ENCODE assay signal across 16 mouse cellular contexts in the genomic region with DNA sequence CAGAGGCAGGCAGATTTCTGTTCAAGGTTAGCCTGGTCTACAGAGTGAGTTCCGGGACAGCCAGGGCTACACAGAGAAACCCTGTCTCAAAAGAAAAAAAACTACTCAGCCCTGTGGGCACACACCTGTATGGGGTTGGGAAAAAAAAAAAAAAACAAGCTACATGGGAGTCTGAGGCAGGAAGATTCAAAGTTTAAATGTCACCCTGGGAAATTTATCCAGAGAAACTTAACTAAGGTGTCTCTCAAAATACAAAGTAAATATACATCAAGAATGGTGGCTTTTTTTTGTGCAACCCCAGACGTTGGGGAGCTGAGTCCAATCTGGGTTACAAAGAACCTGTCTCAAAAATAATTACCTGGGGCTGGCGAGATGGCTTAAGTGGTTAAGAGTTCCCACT. TPM values are rescaled to one million over a fixed set of nuclear protein-coding genes. Genes with fewer than 3 reads are reported as not detected.
"Had no signal": no experiment of that assay in that cellular context is flagged by ENCODE, and none has a peak within 500 bp of the region (broad histone marks: within the 10 kb centered on the region; RNA-seq: fewer than 3 reads in every experiment).

No protein-coding gene starts in this region.

- H3K4me3 ChIP-seq: midbrain, embryonic 12.5 days had no signal

- H3K36me3 ChIP-seq: midbrain, embryonic 15.5 days had no signal

- H3K9me3 ChIP-seq: limb, embryonic 10.5 days; limb, embryonic 13.5 days; midbrain, embryonic 12.5 days; midbrain, embryonic 15.5 days had no signal

- DNase-seq: kidney, adult 18-20 months; kidney, postnatal 25 days; layer of hippocampus, adult 9-11 months; lung, embryonic 14.5 days; thymus, adult 18-20 months; thymus, postnatal 14 days; thymus, postnatal 4 days had no signal

- H3K27me3 ChIP-seq: limb, embryonic 13.5 days; midbrain, embryonic 12.5 days; midbrain, embryonic 15.5 days had no signal

RNA-seq across cellular contexts. Expression of a gene that starts 56.5 kb away (rescaled TPM):
- total RNA-seq: layer of hippocampus, adult 2 months; layer of hippocampus, postnatal 25 days; left cerebral cortex, postnatal 25 days; megakaryocyte, adult 5-6 weeks had no signal
- polyA plus RNA-seq: macrophage had no signal
